Mouse (Mus musculus): ENCODE results near the gene Ntn1. TPM values are rescaled to one million over a fixed set of nuclear protein-coding genes. Genes with fewer than 3 reads are reported as not detected.

Gene Ntn1
- polyA plus RNA-seq, 1 experiment: 23.7 TPM

- Histone ChIP-seq H3K4me1 (ENCODE audit: control insufficient read depth, insufficient read depth, insufficient read length, low read length) (peaks cover 7% of the 10 kb centered on the region), H3K36me3 (ENCODE audit: control insufficient read depth, insufficient read depth, low read length) (no peaks in the 10 kb centered on the region), H3K4me3 (ENCODE audit: low read depth, low read length) (no peak overlapping the region), H3K27me3 (ENCODE audit: control insufficient read depth, insufficient read depth, low read length) (no peaks in the 10 kb centered on the region), H3K27ac (ENCODE audit: insufficient read depth, low read depth, low read length) (no peak overlapping the region)
- 91% methylated on average over 5 of the region's 5 CpGs for WGBS
- no peak for TF ChIP-seq POLR2A (IDR thresholded peaks at IDR 0.05; ENCODE audit: low read depth, low read length)
- TF ChIP-seq CTCF (IDR thresholded peaks at IDR 0.05; ENCODE audit: extremely low read depth, insufficient read length, insufficient replicate concordance, low read depth, low read length): no peak
Measured at GRCm38 (mm10) chr11:68210714-68211113, 189.9 kb downstream of the Ntn1 start.

- Histone ChIP-seq H3K4me3 (ENCODE audit: low read depth, low read length) (no peak overlapping the region), H3K27me3 (ENCODE audit: control insufficient read depth, insufficient read depth, low read length) (no peaks in the 10 kb centered on the region), H3K27ac (ENCODE audit: insufficient read depth, low read depth, low read length) (no peak overlapping the region), H3K36me3 (ENCODE audit: control insufficient read depth, insufficient read depth, low read length) (no peaks in the 10 kb centered on the region), H3K4me1 (ENCODE audit: control insufficient read depth, insufficient read depth, insufficient read length, low read length) (peaks cover 5% of the 10 kb centered on the region)
- 86% methylated on average over 4 of the region's 4 CpGs for WGBS
- TF ChIP-seq POLR2A (IDR thresholded peaks at IDR 0.05; ENCODE audit: low read depth, low read length): no peak
- no peak for TF ChIP-seq CTCF (IDR thresholded peaks at IDR 0.05; ENCODE audit: extremely low read depth, insufficient read length, insufficient replicate concordance, low read depth, low read length)
Measured at GRCm38 (mm10) chr11:68209506-68209905, 191.1 kb downstream of the Ntn1 start.

- Histone ChIP-seq H3K27ac (ENCODE audit: insufficient read depth, low read depth, low read length) (peak overlapping the region; percentile 32), H3K27me3 (ENCODE audit: control insufficient read depth, insufficient read depth, low read length) (no peaks in the 10 kb centered on the region), H3K36me3 (ENCODE audit: control insufficient read depth, insufficient read depth, low read length) (no peaks in the 10 kb centered on the region), H3K4me1 (ENCODE audit: control insufficient read depth, insufficient read depth, insufficient read length, low read length) (peaks cover 5% of the 10 kb centered on the region), H3K4me3 (ENCODE audit: low read depth, low read length) (no peak overlapping the region)
- 79% methylated on average over 1 of the region's 1 CpGs for WGBS
- TF ChIP-seq CTCF (IDR thresholded peaks at IDR 0.05; ENCODE audit: extremely low read depth, insufficient read length, insufficient replicate concordance, low read depth, low read length) (no peak), POLR2A (IDR thresholded peaks at IDR 0.05; ENCODE audit: low read depth, low read length) (no peak)
Measured at GRCm38 (mm10) chr11:68208582-68208981, 192.0 kb downstream of the Ntn1 start.

GRCm38 (mm10) chr11:68208023-68208422 lies 192.6 kb downstream of the Ntn1 start:
- no peak overlapping the region for H3K4me3 ChIP-seq (ENCODE audit: low read depth, low read length)
- 78% methylated on average over 2 of the region's 2 CpGs for WGBS

GRCm38 (mm10) chr11:68205572-68206229 lies 194.9 kb downstream of the Ntn1 start:
- 83% methylated on average over 10 of the region's 10 CpGs for WGBS
- no peaks in the 10 kb centered on the region for H3K27me3 ChIP-seq (ENCODE audit: control insufficient read depth, insufficient read depth, low read length)
- no peaks in the 10 kb centered on the region for H3K36me3 ChIP-seq (ENCODE audit: control insufficient read depth, insufficient read depth, low read length)
- peaks cover 3% of the 10 kb centered on the region; the same call in 1 of the 2 replicates for H3K4me1 ChIP-seq (ENCODE audit: control insufficient read depth, insufficient read depth, insufficient read length, low read length)
- H3K27ac ChIP-seq (ENCODE audit: insufficient read depth, low read depth, low read length): no peak overlapping the region
- TF ChIP-seq CTCF (IDR thresholded peaks at IDR 0.05; ENCODE audit: extremely low read depth, insufficient read length, insufficient replicate concordance, low read depth, low read length) (no peak), POLR2A (IDR thresholded peaks at IDR 0.05; ENCODE audit: low read depth, low read length) (no peak)
- no peak overlapping the region for H3K4me3 ChIP-seq (ENCODE audit: low read depth, low read length)

More at GRCm38 (mm10) chr11:68208023-68208422, 192.6 kb downstream of the Ntn1 start:
- H3K27me3 ChIP-seq (ENCODE audit: control insufficient read depth, insufficient read depth, low read length): no peaks in the 10 kb centered on the region
- peaks cover 5% of the 10 kb centered on the region for H3K4me1 ChIP-seq (ENCODE audit: control insufficient read depth, insufficient read depth, insufficient read length, low read length)
- no peaks in the 10 kb centered on the region for H3K36me3 ChIP-seq (ENCODE audit: control insufficient read depth, insufficient read depth, low read length)
- H3K27ac ChIP-seq (ENCODE audit: insufficient read depth, low read depth, low read length): peak overlapping the region; percentile 32
- no peak for TF ChIP-seq CTCF (IDR thresholded peaks at IDR 0.05; ENCODE audit: extremely low read depth, insufficient read length, insufficient replicate concordance, low read depth, low read length)
- no peak for TF ChIP-seq POLR2A (IDR thresholded peaks at IDR 0.05; ENCODE audit: low read depth, low read length)

GRCm38 (mm10) chr11:68204407-68204806 lies 196.2 kb downstream of the Ntn1 start:
- H3K27me3 ChIP-seq (ENCODE audit: control insufficient read depth, insufficient read depth, low read length): no peaks in the 10 kb centered on the region
- no peak overlapping the region for H3K4me3 ChIP-seq (ENCODE audit: low read depth, low read length)
- WGBS: 76% methylated on average over 5 of the region's 5 CpGs
- no peak overlapping the region for H3K27ac ChIP-seq (ENCODE audit: insufficient read depth, low read depth, low read length)
- H3K4me1 ChIP-seq (ENCODE audit: control insufficient read depth, insufficient read depth, insufficient read length, low read length): peaks cover 12% of the 10 kb centered on the region
- no peaks in the 10 kb centered on the region for H3K36me3 ChIP-seq (ENCODE audit: control insufficient read depth, insufficient read depth, low read length)
- TF ChIP-seq POLR2A (IDR thresholded peaks at IDR 0.05; ENCODE audit: low read depth, low read length) (no peak), CTCF (IDR thresholded peaks at IDR 0.05; ENCODE audit: extremely low read depth, insufficient read length, insufficient replicate concordance, low read depth, low read length) (no peak)

GRCm38 (mm10) chr11:68203658-68204315 lies 196.8 kb downstream of the Ntn1 start:
- TF ChIP-seq CTCF (IDR thresholded peaks at IDR 0.05; ENCODE audit: extremely low read depth, insufficient read length, insufficient replicate concordance, low read depth, low read length) (no peak), POLR2A (IDR thresholded peaks at IDR 0.05; ENCODE audit: low read depth, low read length) (no peak)

More at GRCm38 (mm10) chr11:68203658-68204315, 196.8 kb downstream of the Ntn1 start:
- Histone ChIP-seq H3K4me3 (ENCODE audit: low read depth, low read length) (no peak overlapping the region), H3K4me1 (ENCODE audit: control insufficient read depth, insufficient read depth, insufficient read length, low read length) (peaks cover 12% of the 10 kb centered on the region), H3K36me3 (ENCODE audit: control insufficient read depth, insufficient read depth, low read length) (no peaks in the 10 kb centered on the region), H3K27ac (ENCODE audit: insufficient read depth, low read depth, low read length) (no peak overlapping the region), H3K27me3 (ENCODE audit: control insufficient read depth, insufficient read depth, low read length) (no peaks in the 10 kb centered on the region)
- 58% methylated on average over 10 of the region's 10 CpGs for WGBS

Measured in small intestine, adult 2 months (tissue).